Mouse (Mus musculus) megakaryocyte-erythroid progenitor cell, adult 5-6 weeks (primary cell): ENCODE results near the gene Cacng3. TPM values are rescaled to one million over a fixed set of nuclear protein-coding genes. Genes with fewer than 3 reads are reported as not detected.

Source experiments
- ATAC-seq: replicated peaks from 2 replicates; pipeline ENCODE4 v1.8.0; 2016; ENCODE audit warnings: mild to moderate bottlenecking, inconsistent platforms; ENCODE audit not compliant: severe bottlenecking, poor library complexity, low FRiP score, low TSS enrichment
- total RNA-seq, 2 experiments: library from RNA; stranded (forward) in 1 of 2; stranded (reverse) in 1 of 2; fragments of 200-1000, 215-1000 nt in 1 of 2; fragments of >200 nt in 1 of 2; fragmentation: Nextera tagmentation in 1 of 2; gene quantifications; 2 replicates each; pipeline ENCODE4 v1.2.3; 2014 to 2017

Cacng3 gene
- total RNA-seq, 2 experiments from 2014 or later, result not detected

DNA sequence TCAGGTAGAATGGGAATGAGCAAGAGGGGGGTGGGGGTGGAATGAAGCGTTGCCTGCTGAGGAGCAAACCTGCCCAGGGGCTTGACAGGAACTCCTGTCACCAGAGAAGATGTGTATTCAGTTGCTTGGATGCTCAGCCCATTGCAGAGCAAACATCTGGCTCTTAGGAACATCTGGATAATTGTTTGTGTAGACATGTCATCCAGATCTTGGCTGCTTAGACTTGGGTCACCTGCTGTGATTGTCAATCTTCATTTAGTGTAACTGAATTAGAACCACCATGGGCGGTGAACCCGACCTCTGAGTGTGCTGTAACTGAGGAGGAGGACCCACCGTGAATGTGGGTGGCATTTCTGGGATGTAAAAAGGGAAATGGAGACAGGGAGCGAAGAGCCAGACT lies 36.4 kb downstream of the Cacng3 start:
- ATAC-seq, result no peak

- no peak for ATAC-seq
These were observed 46.0 kb downstream of the Cacng3 start for GRCm38 (mm10) chr7:122716299-122716698.

DNA sequence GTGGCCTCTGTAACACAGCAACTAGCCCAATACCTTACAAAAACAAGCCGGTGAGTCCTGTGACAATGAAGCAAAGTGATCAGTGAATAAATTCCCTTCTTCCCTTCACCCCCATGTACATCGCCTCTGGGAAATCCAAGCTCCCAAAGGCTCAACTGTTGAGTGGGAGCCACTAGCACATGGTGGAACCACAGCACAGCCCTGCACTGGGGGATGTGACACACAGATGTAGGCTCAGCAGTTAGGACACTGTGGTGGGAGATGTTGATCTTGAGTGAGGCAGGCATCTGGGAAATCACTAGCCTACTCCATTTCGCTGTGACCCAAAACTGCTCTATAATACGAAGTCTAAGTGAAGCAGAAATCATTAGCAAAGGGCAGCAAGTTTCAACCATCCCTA lies 48.2 kb downstream of the Cacng3 start:
- no peak for ATAC-seq

GRCm38 (mm10) chr7:122723358-122723876 lies 53.1 kb downstream of the Cacng3 start:
- no peak for ATAC-seq

- no peak for ATAC-seq
These were observed 56.1 kb downstream of the Cacng3 start for GRCm38 (mm10) chr7:122726376-122726775.

DNA sequence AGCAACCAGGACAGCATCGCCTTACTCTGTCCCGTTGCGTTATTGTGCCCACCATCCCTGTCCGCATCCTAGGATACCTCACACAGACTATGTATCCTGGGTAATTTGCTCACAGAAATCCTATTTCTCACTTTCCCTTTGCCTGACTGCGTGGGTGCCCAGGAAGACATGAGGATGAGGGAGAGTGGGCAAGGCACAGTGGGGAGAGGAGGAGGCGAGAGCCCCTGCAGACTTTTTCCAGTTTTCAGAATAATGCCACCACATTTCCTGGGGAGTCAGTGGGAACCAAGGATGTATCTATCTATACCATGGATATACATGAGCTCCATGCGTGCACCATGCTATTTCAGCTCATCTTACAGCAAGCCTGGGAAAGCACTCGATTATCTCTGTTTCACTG lies 57.9 kb downstream of the Cacng3 start:
- no peak for ATAC-seq

GRCm38 (mm10) chr7:122728846-122729245 lies 58.6 kb downstream of the Cacng3 start:
- ATAC-seq, result no peak

DNA sequence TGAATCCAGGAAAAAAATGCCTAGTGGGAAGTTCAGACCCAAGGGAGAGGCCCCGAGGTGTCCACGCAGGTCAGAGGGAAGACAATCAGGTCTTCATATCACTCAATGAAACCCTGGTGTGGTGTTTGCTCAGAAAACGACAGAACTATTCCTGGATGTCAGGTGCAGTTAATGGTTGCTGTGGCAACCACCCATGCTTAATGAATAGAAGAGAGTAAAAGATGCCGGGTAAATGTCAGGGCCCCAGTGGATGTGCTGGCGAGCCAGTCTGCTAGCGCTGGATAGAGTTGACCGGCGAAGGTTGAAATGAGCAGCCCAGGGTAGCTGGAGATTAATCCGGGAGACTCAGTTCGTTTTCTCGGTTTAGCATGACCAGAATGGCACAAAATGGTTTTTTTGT lies 65.0 kb downstream of the Cacng3 start:
- ATAC-seq, result no peak

DNA sequence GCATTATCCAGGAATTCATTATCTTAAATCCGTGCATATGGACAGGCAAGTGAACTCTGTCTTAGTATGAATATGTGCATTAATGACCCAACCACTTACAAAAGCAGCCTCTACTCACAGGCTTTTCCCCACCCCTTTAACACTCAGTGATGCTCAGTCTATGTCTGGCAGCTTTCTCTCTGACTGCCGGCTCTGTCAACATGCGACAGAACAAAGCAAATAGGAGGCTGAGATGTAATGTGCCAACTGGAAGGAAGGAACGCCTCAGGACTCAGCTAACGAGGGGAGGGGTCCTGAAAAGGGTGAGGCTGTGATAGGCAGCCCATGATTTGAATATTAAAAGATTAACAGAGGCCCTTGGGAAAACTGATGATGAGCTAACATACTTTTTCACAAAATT lies 68.2 kb downstream of the Cacng3 start:
- no peak for ATAC-seq

DNA sequence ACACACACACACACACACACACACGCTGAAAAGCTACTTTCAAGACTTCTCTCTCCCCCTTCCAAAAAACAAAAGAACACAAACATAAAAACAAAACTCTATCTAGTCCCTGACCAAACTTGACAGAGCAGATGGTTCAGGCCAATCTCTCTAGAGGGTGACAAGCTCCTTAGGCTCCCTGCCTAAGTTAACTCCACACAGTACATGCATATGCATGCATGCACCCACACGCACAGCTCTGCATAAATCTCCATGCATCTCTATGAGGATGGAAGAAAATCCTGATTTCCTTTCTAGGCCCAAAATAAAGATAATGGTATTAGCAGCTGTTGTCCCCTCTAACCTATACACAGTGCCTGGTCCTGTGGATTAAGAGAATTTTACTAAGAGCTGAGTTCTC lies 70.4 kb downstream of the Cacng3 start:
- ATAC-seq, result no peak

GRCm38 (mm10) chr7:122755920-122756603 lies 85.8 kb downstream of the Cacng3 start:
- no peak for ATAC-seq

- ATAC-seq, result no peak
These were observed 88.4 kb downstream of the Cacng3 start for GRCm38 (mm10) chr7:122758645-122759044.

DNA sequence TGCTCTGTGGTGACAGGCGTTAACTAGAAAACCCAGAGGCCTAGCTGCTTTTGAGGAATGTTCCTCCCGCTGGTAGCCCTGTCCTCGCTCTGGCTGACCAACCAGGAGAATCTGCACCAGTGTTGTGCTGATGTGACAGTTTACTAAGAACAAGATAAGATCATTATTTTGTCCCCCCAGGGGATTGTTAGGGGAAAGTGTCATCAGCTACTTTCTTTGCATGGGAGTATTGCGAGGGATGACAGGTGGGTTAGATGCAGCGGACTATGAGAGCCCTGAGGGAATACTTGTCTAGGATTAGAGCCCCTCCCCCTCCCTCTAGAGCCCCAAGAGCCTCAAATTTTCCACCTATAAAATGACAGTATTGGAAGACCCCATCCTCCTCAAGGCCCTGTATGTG lies 94.2 kb downstream of the Cacng3 start:
- no peak for ATAC-seq

GRCm38 (mm10) chr7:122768292-122769020 lies 98.2 kb downstream of the Cacng3 start:
- no peak for ATAC-seq

GRCm38 (mm10) chr7:122779601-122780000 lies 109.3 kb downstream of the Cacng3 start:
- ATAC-seq, result no peak

DNA sequence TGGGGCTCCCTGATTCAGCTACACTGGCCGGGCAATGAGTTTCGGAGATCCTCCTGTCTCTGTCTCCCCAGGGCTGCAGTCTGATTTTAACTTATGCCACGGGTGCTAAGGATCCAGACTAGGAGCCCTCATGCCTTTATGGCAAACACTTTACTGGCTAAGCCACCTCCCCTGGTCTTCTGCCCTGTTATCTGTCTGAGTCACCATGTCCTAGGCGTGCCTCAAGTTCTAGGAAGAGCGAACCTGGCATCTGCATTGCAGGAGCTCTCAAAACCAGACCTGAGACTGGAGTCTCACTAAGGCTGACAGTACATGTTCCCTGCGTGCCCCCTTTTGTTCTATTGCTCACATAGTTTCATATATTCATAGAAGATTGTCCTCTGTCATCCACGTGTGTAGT lies 119.6 kb downstream of the Cacng3 start:
- no peak for ATAC-seq

GRCm38 (mm10) chr7:122793655-122794346 lies 123.5 kb downstream of the Cacng3 start:
- ATAC-seq, result no peak

DNA sequence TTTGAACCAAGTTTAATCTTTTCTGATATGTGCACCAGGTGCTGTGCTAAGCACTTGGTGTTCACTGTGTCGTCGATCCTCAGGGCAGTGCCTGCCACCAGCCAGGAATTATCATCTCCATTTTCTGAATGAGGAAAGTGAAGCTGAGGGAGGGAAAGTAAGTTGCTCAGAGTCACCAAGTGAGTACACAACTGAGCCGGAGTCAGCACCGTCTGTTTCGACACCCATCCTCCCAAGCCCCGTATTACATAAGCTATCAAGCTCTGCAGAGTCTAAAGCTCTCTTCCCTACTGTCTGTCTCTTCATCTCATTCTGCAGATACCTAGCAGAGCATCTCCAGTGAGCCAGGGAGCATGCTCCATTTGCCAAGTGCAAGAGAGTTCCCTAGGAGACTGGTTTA lies 124.8 kb downstream of the Cacng3 start:
- no peak for ATAC-seq

DNA sequence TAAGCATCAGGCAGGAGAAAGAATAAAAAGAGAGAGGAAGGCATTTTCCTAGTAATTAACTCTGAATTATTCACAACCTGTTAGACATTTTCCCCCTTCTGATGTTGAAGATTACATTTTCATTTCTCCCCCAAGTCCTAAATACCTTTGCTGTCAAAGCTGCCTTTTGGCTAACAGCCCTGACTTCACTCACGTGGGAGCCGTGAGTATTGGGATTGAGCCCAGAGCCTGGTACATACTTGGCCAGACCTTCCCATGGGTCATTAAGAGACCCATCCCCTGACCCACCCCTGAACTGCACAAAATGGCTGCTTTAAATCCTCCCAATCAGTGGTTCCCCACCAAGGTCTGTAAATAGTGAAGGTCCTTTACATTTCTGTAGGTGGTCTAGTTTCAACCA lies 130.5 kb downstream of the Cacng3 start:
- ATAC-seq, result no peak

DNA sequence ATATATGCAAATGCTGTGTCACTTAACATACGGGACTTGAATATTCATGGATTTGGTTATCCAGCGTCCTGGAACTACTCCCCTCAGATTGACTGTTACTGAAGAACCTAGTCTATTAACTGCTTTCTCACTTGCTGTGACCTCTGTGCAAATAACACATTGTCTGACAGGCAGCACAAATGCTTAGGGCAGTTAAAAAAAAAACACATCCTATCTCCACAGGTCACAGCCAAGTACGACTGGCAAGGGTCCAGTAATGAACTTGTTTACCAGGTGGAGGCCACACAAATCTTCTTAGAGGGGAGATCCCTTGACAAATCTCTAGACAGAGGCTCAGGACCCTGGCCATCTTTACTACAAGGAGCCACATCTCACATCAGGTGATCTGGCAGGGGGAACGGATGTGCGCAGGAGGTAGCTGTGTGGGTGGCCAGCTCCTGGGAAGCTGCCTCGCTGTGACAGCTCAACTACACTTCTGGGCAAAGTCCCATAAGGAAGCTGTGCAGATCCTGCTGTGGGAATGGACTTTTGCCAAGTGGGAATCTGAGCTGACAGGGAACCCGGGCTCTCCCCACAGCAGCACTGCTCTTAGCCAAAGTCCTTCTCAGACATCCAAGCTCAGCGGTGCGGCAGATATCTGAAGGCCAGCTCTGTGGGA lies 133.7 kb downstream of the Cacng3 start:
- no peak for ATAC-seq
